Mouse (Mus musculus) cerebellum, adult (tissue): ENCODE measurements around the gene Arid5b.
A peak's percentile ranks its signal among the peaks of the same experiment; 100 is the strongest.

ENCODE experiments used
- ATAC-seq: cut with Nextera tagmentation; 2 replicates; pipeline ENCODE4 v1.9.2; 2017; ENCODE audit warnings: mild to moderate bottlenecking, moderate library complexity, mixed read lengths; ENCODE audit not compliant: insufficient number of reproducible peaks, low FRiP score, low TSS enrichment

Gene Arid5b

GRCm38 (mm10) chr10:68097821-68098675, 180.5 kb downstream of the Arid5b start:
- no peak for ATAC-seq

GRCm38 (mm10) chr10:68096395-68096794, 182.1 kb downstream of the Arid5b start:
- ATAC-seq: no peak

DNA sequence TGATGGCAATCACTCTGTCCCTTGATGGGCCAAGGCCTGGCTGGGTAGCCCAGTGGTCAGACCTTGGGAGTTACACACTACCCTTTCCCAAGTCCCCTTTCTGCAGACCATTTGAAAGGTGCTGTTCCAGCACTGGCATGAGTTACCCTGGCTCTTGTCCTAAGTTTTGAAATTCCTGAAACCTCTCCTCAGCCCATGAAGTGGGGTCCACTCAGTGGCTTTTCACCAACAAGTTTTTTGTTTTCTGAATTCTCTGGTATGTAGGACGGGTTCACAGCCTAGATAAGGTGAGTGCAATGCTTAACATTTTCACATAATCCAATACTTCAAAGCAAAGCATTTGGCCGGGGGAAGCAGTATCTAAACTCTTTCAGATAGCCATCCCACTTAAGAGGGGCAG, 183.4 kb downstream of the Arid5b start:
- no peak for ATAC-seq

DNA sequence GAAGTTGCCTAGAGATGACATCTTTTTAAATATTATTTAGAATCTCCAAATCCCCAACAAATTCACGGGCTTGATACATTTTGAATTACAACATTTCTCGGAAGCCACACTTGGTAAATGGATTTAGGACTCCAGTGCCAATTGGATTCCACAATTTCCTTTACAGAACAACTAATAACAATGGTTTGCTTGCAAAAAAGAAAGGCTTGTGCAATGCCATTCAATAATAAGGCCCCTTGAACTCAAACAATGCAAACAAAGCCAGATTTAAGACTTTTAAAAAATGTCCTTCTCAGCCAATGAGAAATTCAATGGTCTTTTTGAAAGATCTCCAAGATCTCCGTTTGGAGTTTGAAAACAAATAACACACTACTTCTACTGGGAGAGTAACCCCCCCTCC, 185.0 kb downstream of the Arid5b start:
- no peak for ATAC-seq

GRCm38 (mm10) chr10:68091840-68092239, 186.7 kb downstream of the Arid5b start:
- ATAC-seq: no peak

GRCm38 (mm10) chr10:68091011-68091410, 187.5 kb downstream of the Arid5b start:
- no peak for ATAC-seq

GRCm38 (mm10) chr10:68090544-68090943, 188.0 kb downstream of the Arid5b start:
- no peak for ATAC-seq

GRCm38 (mm10) chr10:68090197-68090535, 188.4 kb downstream of the Arid5b start:
- ATAC-seq: peak; percentile 56

GRCm38 (mm10) chr10:68089435-68090196, 188.9 kb downstream of the Arid5b start:
- peak; percentile 23; the same call in 1 of the 2 replicates for ATAC-seq

DNA sequence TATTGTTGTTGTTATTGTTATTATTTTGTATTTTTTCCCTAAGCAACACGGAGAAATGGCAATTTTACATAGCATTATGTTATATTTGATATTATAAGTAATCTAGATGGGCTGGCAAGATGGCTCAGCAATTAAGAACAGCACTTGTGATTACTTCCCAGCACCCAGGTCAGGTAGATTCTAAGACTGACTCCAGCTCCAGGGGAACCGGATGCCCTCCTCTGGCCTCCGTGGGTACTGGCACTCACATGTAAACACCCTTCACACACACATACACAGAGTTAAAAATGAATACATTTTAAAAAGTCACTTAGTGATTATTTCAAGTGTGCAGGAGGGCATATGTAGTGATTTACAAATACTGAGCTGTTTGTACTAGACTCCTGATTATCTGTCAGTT, 190.8 kb downstream of the Arid5b start:
- ATAC-seq: no peak

DNA sequence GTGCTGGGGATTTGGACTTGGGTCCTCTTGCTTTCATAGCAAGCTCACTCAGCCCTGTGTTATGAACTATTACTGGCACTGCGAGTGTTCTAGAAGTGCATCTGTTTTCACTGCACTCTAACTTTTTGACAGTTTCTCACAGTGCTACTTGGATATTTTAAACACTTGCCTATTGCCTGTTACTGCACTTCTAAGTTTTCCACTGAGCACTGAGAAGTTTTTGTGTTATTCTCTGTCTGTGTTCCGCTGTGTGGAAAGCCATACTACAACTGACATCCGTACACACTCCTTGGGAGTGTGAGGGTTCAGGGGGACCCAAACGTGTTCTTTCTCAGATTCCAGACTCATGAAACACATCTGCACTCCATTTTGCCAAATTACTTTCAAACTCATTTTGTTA, 191.6 kb downstream of the Arid5b start:
- no peak for ATAC-seq

DNA sequence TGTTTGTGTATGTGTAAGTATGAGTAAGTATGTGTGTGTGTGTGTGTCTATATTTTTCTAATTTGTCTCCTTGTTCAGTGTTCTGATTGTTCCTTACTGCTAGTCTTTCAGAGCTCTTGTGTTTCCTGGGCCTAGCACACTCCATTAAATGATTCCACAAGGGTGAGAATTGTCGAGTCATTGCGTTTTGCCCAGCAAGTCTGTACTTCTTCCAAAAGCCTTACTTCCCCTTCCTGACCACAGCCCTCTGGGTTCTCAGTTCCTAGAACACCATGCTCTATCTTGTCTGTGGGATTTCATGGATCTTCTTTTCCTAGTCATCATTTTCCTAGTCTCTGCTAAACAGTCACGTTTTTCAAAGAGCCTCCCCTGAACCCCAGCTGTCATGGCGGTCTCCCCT, 193.0 kb downstream of the Arid5b start:
- ATAC-seq: no peak

DNA sequence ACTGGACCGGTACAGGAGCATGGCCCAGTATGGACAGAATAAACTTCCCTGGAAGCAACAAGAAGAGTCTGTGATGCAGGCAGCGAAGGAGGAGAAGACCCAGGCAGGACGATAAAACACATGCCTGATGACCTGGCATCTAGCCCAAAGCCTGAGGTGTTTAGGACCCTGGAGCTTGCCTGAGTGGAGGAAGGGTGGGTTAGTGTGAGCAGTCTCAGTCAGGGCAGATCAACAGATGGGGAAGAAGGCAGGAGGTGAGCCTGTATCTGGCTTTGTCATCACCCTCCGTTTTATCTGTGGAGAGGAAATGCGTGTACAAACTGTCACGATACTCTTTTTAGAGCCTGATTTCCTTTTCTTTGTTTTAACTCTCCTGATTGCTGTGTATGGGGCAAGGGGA, 196.8 kb downstream of the Arid5b start:
- ATAC-seq: no peak

- no peak for ATAC-seq
Measured at GRCm38 (mm10) chr10:68079910-68080670, 198.4 kb downstream of the Arid5b start.

DNA sequence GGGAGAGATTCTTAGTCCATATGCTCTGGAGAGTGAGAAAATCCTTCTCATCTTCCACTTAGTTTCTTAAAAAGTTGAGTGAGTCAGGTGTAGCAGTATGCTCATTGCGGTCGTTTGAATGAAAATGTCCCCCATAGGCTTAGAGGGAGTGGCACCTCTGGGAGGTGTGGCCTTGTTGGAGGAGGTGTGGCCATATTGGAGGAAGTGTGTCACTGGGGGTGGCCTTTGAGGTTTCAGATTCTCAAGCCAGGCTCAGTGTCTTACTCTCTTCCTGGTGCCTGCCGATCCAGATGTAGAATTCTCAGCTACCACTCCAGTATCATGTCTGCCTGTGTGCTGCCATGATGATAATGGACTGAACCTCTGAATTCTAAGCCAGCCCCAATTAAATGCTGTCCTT, 199.8 kb downstream of the Arid5b start:
- no peak for ATAC-seq

DNA sequence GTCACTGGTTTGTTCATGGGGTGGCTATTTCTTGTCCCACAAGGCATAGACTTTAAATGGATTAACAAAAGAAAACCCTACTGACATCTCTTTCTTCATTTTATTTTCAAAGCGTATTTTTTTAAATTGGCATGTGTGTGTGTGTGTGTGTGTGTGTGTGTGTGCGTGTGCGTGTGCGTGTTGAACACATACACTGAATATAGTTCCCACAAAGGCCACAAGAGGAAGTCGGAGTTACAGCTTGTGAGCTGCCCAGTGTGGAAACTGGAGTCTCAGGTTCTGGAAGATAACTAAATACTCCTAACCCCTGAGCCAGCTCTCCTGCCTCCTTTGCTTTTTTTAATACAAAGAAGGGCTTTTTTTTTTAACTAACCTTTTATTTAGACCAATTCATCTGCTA, 203.4 kb downstream of the Arid5b start:
- no peak for ATAC-seq

- ATAC-seq: no peak
Measured at GRCm38 (mm10) chr10:68074291-68074690, 204.2 kb downstream of the Arid5b start.

- no peak for ATAC-seq
Measured at GRCm38 (mm10) chr10:68072626-68073025, 205.9 kb downstream of the Arid5b start.

GRCm38 (mm10) chr10:68071041-68071440, 207.5 kb downstream of the Arid5b start:
- no peak for ATAC-seq

DNA sequence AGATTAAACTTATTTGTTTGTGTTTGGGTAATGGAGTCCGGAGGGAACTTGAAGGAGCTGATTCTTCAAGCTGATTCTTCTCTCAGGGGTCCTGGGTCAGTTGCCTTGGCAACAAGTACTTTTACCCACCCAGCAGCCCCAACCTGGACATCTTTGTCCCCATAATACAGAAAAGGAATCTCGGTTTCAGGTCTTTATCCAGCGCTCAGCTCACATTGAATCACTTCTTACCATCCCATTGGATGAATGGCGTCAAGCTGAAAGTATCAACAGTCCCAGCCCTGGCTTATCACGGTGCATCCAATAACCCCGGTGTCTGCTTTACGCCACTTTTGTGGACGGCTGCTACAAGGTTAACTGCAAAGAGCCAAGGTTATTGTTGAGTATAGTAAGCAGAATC, 210.1 kb downstream of the Arid5b start:
- ATAC-seq: no peak

DNA sequence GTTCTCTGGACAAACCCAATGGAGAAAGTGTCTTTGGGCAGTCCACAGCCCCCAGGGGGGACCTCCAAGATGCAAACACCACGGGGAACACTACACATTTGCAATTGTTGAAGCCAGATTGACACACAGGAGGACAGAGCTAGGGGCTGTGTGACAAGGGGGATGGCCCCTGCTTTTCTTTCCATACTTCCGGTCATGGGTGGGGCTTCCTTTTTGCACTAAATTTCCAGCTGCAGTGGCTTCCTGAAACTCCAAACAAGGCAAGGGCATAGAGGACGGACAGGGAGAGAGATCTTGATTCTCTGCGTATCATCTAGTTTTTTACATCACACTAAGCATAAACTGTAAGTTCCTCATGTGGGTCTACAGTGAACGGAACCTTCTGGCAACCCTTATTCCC, 210.6 kb downstream of the Arid5b start:
- no peak for ATAC-seq
